Mouse (Mus musculus) cerebellum, postnatal 10 days (tissue): ENCODE data around the gene Gm21719.
"Not testable (repeated sequence)": the region's sequence is repeated elsewhere in the genome, so short reads cannot be mapped to it uniquely, and the experiment has no call there.

Source experiments
- DNase-seq, 2 experiments: peaks; one replicate each; pipeline ENCODE4 v3.0.0; 2021; ENCODE audit warnings: mixed read lengths in 2 of 2

Gm21719 gene

GRCm38 (mm10) chrY:6682772-6683171 lies at the start of gene Gm21719:
Gene Gm21719 (minus strand): TSS chrY:6682872.
- DNase-seq = not testable (repeated sequence)
